Mouse (Mus musculus): ENCODE data around the gene Spin2d.
"Not testable (repeated sequence)": the region's sequence is repeated elsewhere in the genome, so short reads cannot be mapped to it uniquely, and the experiment has no call there.

The Spin2d gene

DNA sequence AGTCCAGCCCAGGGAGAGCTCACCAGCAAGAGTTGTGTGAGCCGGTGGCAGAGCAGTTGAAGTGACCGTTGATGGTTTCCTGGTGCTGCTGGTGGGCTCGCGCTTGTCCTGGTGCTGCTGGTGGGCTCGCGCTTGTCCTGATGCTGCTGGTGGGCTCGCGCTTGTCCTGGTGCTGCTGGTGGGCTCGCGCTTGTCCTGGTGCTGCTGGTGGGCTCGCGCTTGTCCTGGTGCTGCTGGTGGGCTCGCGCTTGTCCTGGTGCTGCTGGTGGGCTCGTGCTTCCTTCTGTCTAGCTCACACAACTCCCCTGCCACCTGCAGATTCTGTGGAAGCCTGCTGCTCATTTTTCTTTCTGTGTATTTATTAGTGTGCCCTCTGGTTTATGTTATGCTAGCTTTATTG, at the start of gene Spin2d:
Spin2d (minus strand) TSS at position 101 of the 400 bp plus-strand sequence.
- DNase-seq (ENCODE audit: low spot score): not testable (repeated sequence)

DNA sequence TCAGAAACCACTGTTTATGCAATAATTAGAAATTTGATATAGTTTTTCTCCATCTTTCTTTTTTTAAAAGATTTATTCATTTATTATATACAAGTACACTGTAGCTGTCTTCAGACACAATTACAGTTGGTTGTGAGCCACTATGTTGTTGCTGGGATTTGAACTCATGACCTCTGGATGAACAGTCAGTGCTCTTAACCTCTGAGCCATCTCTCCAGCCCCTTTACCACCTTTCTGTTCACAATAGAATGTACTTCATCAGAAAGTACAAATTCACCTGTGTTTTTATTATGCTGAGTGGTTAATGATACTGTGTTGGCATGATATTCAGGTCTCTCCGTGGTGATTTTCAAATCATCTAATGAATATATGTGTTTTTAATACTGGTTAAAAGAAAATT, 48.6 kb upstream of the Spin2d start:
- DNase-seq (ENCODE audit: low spot score): no peak

GRCm38 (mm10) chrX:73213819-73214564, 37.2 kb upstream of the Spin2d start, which contains the start of gene Xlr4b:
Xlr4b (plus strand) TSS chrX:73214333.
- not testable (repeated sequence) for DNase-seq (ENCODE audit: low spot score)

DNA sequence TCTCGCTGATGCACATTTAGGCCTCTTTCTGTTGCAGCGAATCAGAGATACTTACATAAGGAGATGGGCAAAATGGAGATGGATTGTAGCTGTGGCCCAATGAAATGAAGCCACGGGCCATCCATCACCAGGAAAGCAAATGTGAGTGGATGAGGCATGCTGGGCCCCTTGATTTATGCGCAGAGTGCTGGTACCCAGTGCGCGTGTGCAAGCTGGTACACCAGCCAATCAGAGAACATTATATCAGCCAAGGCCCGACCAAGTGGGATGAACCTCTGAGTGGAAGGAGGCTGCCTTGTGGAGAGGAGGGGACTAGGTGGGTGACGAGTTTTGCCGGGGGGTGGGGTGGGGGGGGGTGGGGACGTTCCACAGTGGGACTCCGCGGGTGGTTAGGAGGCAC, 15.1 kb upstream of the Spin2d start, which contains the start of gene Xlr3b:
Xlr3b (plus strand) TSS at position 274 of the 400 bp plus-strand sequence.
- DNase-seq (ENCODE audit: low spot score): not testable (repeated sequence)

DNA sequence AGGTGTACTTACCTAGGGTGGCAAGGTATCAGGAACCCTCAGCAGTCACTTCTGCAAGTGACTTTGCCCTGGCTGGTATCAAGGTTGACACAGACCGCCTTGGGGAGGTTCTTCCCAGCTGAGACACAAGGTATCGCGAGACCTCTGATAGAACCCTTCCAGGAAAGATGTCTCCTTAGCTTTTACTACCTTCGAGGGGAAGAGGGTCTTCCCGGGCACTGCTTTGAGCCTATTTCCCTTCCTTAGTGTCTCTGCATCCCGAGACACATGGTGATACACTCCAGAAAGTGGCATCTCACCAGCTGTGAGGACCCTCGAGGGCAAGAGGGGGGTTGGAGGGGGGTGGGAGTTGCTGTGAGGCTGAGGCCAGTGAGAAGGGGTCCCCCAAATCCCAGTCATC, 27.4 kb downstream of the Spin2d start, which contains the start of gene DXBay18:
DXBay18 (minus strand) TSS at position 101 of the 400 bp plus-strand sequence.
- DNase-seq (ENCODE audit: low spot score): not testable (repeated sequence)

- DNase-seq (ENCODE audit: low spot score): not testable (repeated sequence)
Measured at GRCm38 (mm10) chrX:73148496-73148895, 28.3 kb downstream of the Spin2d start, which contains the start of gene Xlr5b. Xlr5b (plus strand) TSS chrX:73148796.

DNA sequence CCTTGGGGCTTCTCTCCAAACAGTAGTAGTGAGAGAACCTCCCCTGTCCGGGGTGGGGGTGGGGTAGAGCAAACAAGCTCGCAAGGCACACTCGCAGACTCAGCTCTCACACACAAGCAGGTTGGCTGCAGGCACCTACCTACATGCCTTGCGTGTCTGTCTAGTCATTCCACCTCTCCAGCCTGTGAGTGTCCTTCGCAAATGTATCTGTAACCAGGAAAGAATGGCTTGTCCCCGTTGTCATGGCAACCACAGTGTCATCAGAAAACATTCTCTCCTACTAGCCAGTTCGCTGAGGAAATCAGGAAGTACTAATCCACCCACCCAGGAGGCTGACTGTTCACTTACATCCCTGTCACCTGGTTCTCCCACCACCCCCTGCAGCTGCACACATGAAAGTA, 33.6 kb downstream of the Spin2d start:
- not testable (repeated sequence) for DNase-seq (ENCODE audit: low spot score)
